Mouse (Mus musculus) embryonic facial prominence, embryonic 11.5 days (tissue): ENCODE results near the gene Plppr2. TPM values are rescaled to one million over a fixed set of nuclear protein-coding genes. Genes with fewer than 3 reads are reported as not detected.

Experiments
- ATAC-seq: fragments of 200-750 bp; cut with Nextera tagmentation; replicated peaks from 2 replicates; pipeline ENCODE4 v1.8.0; 2017; ENCODE audit warnings: low read depth; ENCODE audit not compliant: insufficient number of reproducible peaks, low FRiP score, low TSS enrichment
- DNase-seq: peaks from one replicate; pipeline ENCODE4 v3.0.0-alpha.2; 2015; ENCODE audit warnings: low spot score
- H3K27ac ChIP-seq: fragments of 300-500 bp; sonication (generic); replicated peaks from 2 replicates; pipeline ENCODE4 v1.5.1; 2014; ENCODE audit warnings: mild to moderate bottlenecking, low read depth, low read length, control low read depth
- H3K27me3 ChIP-seq: fragments of 300-500 bp; sonication (generic); 2 replicates; pipeline ENCODE4 v1.6.1; 2014; ENCODE audit warnings: mild to moderate bottlenecking, low read length, moderate library complexity, mixed read lengths; ENCODE audit not compliant: control insufficient read depth, insufficient read depth
- H3K36me3 ChIP-seq: fragments of 300-500 bp; sonication (generic); replicated peaks from 2 replicates; pipeline ENCODE4 v1.6.1; 2014; ENCODE audit warnings: low read depth, mild to moderate bottlenecking, low read length, moderate library complexity, mixed read lengths; ENCODE audit not compliant: control insufficient read depth, insufficient read depth
- H3K4me1 ChIP-seq: fragments of 300-500 bp; sonication (generic); 2 replicates; pipeline ENCODE4 v1.6.1; 2014; ENCODE audit warnings: low read length, mixed read lengths; ENCODE audit not compliant: control insufficient read depth, insufficient read depth
- H3K4me2 ChIP-seq: fragments of 300-500 bp; sonication (generic); 2 replicates; pipeline ENCODE4 v1.6.1; 2014; ENCODE audit warnings: low read depth, mild to moderate bottlenecking, control low read depth, low read length, moderate library complexity
- H3K4me3 ChIP-seq: fragments of 300-500 bp; sonication (generic); 2 replicates; pipeline ENCODE4 v1.5.1; 2014; ENCODE audit warnings: low read depth, low read length, control low read depth
- H3K9ac ChIP-seq: fragments of 300-500 bp; sonication (generic); replicated peaks from 2 replicates; pipeline ENCODE4 v1.6.1; 2014; ENCODE audit warnings: mild to moderate bottlenecking, control low read depth, low read length
- H3K9me3 ChIP-seq: fragments of 300-500 bp; sonication (generic); replicated peaks from 2 replicates; pipeline ENCODE4 v1.6.1; 2016; ENCODE audit warnings: mild to moderate bottlenecking, low read length, inconsistent platforms, mixed read lengths; ENCODE audit not compliant: control insufficient read depth
- WGBS: fragments of 180-500 bp; shearing (Covaris S2); extraction: QIAGEN DNeasy Blood & Tissue Kit; methylation state at CpG from one replicate; pipeline ENCODE4 v1.1.7; 2014; 5-methylcytosine and 5-hydroxymethylcytosine counted together
- polyA plus RNA-seq: library from polyadenylated mRNA; unstranded; fragments of >200 nt; fragmentation: Nextera tagmentation; extraction: Ambion mirVana; gene quantifications from 2 replicates; pipeline ENCODE4 v1.2.1, GENCODE M21; 2014

The Plppr2 gene
- 6.9 and 9.5 TPM in 2 replicates for polyA plus RNA-seq

- Histone ChIP-seq H3K9me3 (no peaks in the 10 kb centered on the region), H3K36me3 (no peaks in the 10 kb centered on the region), H3K4me3 (peak within 1 kb of the TSS; percentile 51), H3K27me3 (no peaks in the 10 kb centered on the region), H3K4me1 (no peaks in the 10 kb centered on the region), H3K4me2 (peak within 1 kb of the TSS; percentile 84), H3K27ac (no peak within 1 kb of the TSS), H3K9ac (peak within 1 kb of the TSS; percentile 69)
- 3% methylated on average over 42 of the region's 43 CpGs for WGBS
- ATAC-seq (peak; percentile 93), DNase-seq (peak; percentile 98)
Observed at GRCm38 (mm10) chr9:21936692-21937570, at the start of gene Plppr2. Gene Plppr2, plus strand, starts transcription at chr9:21937033.

GRCm38 (mm10) chr9:21889229-21889628 lies 47.6 kb upstream of the Plppr2 start:
- no peak overlapping the region for H3K27ac ChIP-seq
- no peak overlapping the region for H3K4me2 ChIP-seq
- WGBS, result 68% methylated on average over 3 of the region's 3 CpGs
- no peak overlapping the region for H3K9ac ChIP-seq
- no peak for ATAC-seq
- no peaks in the 10 kb centered on the region for H3K27me3 ChIP-seq
- H3K4me3 ChIP-seq, result no peak overlapping the region
- H3K36me3 ChIP-seq, result no peaks in the 10 kb centered on the region
- no peaks in the 10 kb centered on the region for H3K9me3 ChIP-seq
- DNase-seq, result no peak
- no peaks in the 10 kb centered on the region for H3K4me1 ChIP-seq

GRCm38 (mm10) chr9:21901223-21901820 lies 35.5 kb upstream of the Plppr2 start:
- DNase-seq (peak; percentile 92), ATAC-seq (peak; percentile 81)
- H3K4me1 ChIP-seq, result no peaks in the 10 kb centered on the region
- H3K36me3 ChIP-seq, result no peaks in the 10 kb centered on the region
- no peaks in the 10 kb centered on the region for H3K27me3 ChIP-seq
- peak overlapping the region; percentile 47 for H3K9ac ChIP-seq
- H3K4me2 ChIP-seq, result peak overlapping the region; percentile 44
- no peak overlapping the region for H3K27ac ChIP-seq
- H3K4me3 ChIP-seq, result peak overlapping the region; percentile 35
- H3K9me3 ChIP-seq, result no peaks in the 10 kb centered on the region
- WGBS, result 17% methylated on average over 10 of the region's 10 CpGs

- Histone ChIP-seq H3K36me3 (no peaks in the 10 kb centered on the region), H3K27me3 (no peaks in the 10 kb centered on the region), H3K27ac (no peak overlapping the region), H3K4me2 (no peak overlapping the region), H3K4me1 (no peaks in the 10 kb centered on the region), H3K4me3 (no peak overlapping the region), H3K9ac (no peak overlapping the region), H3K9me3 (no peaks in the 10 kb centered on the region)
- ATAC-seq, result no peak
- WGBS, result 89% methylated on average over 4 of the region's 4 CpGs
- DNase-seq, result no peak
Observed at GRCm38 (mm10) chr9:21904031-21904430, 32.8 kb upstream of the Plppr2 start.

GRCm38 (mm10) chr9:21908216-21908615 lies 28.6 kb upstream of the Plppr2 start:
- DNase-seq (no peak), ATAC-seq (no peak)
- no peaks in the 10 kb centered on the region for H3K9me3 ChIP-seq
- H3K27me3 ChIP-seq, result no peaks in the 10 kb centered on the region
- H3K4me1 ChIP-seq, result no peaks in the 10 kb centered on the region
- no peak overlapping the region for H3K4me2 ChIP-seq
- H3K36me3 ChIP-seq, result no peaks in the 10 kb centered on the region
- H3K4me3 ChIP-seq, result no peak overlapping the region
- H3K9ac ChIP-seq, result no peak overlapping the region
- H3K27ac ChIP-seq, result no peak overlapping the region
- 77% methylated on average over 11 of the region's 11 CpGs for WGBS

GRCm38 (mm10) chr9:21909474-21910223 lies 27.2 kb upstream of the Plppr2 start:
- DNase-seq, result no peak
- Histone ChIP-seq H3K27me3 (no peaks in the 10 kb centered on the region), H3K9me3 (no peaks in the 10 kb centered on the region), H3K4me1 (no peaks in the 10 kb centered on the region), H3K9ac (no peak overlapping the region), H3K27ac (no peak overlapping the region), H3K4me3 (no peak overlapping the region), H3K36me3 (no peaks in the 10 kb centered on the region), H3K4me2 (no peak overlapping the region)
- ATAC-seq, result no peak
- 72% methylated on average over 10 of the region's 10 CpGs for WGBS

GRCm38 (mm10) chr9:21916851-21917492 lies 19.9 kb upstream of the Plppr2 start:
- H3K36me3 ChIP-seq, result no peaks in the 10 kb centered on the region
- 81% methylated on average over 3 of the region's 3 CpGs for WGBS
- H3K9me3 ChIP-seq, result no peaks in the 10 kb centered on the region
- DNase-seq, result no peak
- H3K4me1 ChIP-seq, result no peaks in the 10 kb centered on the region
- no peak overlapping the region; the same call in 1 of the 2 replicates for H3K4me2 ChIP-seq
- no peak overlapping the region; the same call in 1 of the 2 replicates for H3K4me3 ChIP-seq
- no peak overlapping the region; the same call in 1 of the 2 replicates for H3K9ac ChIP-seq
- no peak overlapping the region for H3K27ac ChIP-seq
- ATAC-seq, result no peak
- no peaks in the 10 kb centered on the region; the same call in 1 of the 2 replicates for H3K27me3 ChIP-seq
